Mouse (Mus musculus) heart, embryonic 15.5 days (tissue): Measurements from ENCODE around the gene Ybx3. TPM values are rescaled to one million over a fixed set of nuclear protein-coding genes. Genes with fewer than 3 reads are reported as not detected.

Source experiments
- ATAC-seq: fragments of 200-750 bp; cut with Nextera tagmentation; replicated peaks from 2 replicates; pipeline ENCODE4 v1.8.0; 2017; ENCODE audit warnings: low read depth, moderate TSS enrichment; ENCODE audit not compliant: insufficient number of reproducible peaks, insufficient read depth, low FRiP score
- H3K27ac ChIP-seq: fragments of 300-500 bp; sonication (generic); 2 replicates; pipeline ENCODE4 v1.5.1; 2015; ENCODE audit warnings: mild to moderate bottlenecking, inconsistent platforms
- H3K27me3 ChIP-seq: fragments of 300-500 bp; sonication (generic); 2 replicates; pipeline ENCODE4 v1.6.1; 2015; ENCODE audit warnings: inconsistent platforms
- H3K36me3 ChIP-seq: fragments of 300-500 bp; sonication (generic); 2 replicates; pipeline ENCODE4 v1.6.1; 2015; ENCODE audit warnings: mild to moderate bottlenecking, inconsistent platforms
- H3K4me1 ChIP-seq: fragments of 300-500 bp; sonication (generic); replicated peaks from 2 replicates; pipeline ENCODE4 v1.6.1; 2015; ENCODE audit warnings: inconsistent platforms
- H3K4me2 ChIP-seq: fragments of 300-500 bp; sonication (generic); 2 replicates; pipeline ENCODE4 v1.6.1; 2015; ENCODE audit warnings: inconsistent platforms, mild to moderate bottlenecking, moderate library complexity
- H3K4me3 ChIP-seq: fragments of 300-500 bp; sonication (generic); 2 replicates; pipeline ENCODE4 v1.5.1; 2015; ENCODE audit warnings: mild to moderate bottlenecking, inconsistent platforms
- H3K9ac ChIP-seq: fragments of 300-500 bp; sonication (generic); 2 replicates; pipeline ENCODE4 v1.6.1; 2015; ENCODE audit warnings: mild to moderate bottlenecking, inconsistent platforms
- H3K9me3 ChIP-seq: fragments of 300-500 bp; sonication (generic); replicated peaks from 2 replicates; pipeline ENCODE4 v1.6.1; 2016; ENCODE audit warnings: inconsistent platforms
- WGBS: fragments of 180-500 bp; shearing (Covaris S2); methylation state at CpG from one replicate; pipeline ENCODE4 v1.1.7; 2015; ENCODE audit warnings: mixed read lengths; 5-methylcytosine and 5-hydroxymethylcytosine counted together
- polyA plus RNA-seq: library from polyadenylated mRNA; unstranded; fragments of >200 nt; fragmentation: Nextera tagmentation; extraction: Ambion mirVana; gene quantifications from 2 replicates; pipeline ENCODE4 v1.2.1, GENCODE M21; 2015

Gene Ybx3
- polyA plus RNA-seq, 1 experiment from 2014 or later = 52.1 TPM

GRCm38 (mm10) chr6:131404260-131404659, 16.0 kb upstream of the Ybx3 start:
- H3K4me3 ChIP-seq = no peak overlapping the region
- no peak overlapping the region for H3K4me2 ChIP-seq
- H3K9ac ChIP-seq = no peak overlapping the region
- H3K4me1 ChIP-seq = no peaks in the 10 kb centered on the region
- no peak for ATAC-seq
- no peaks in the 10 kb centered on the region for H3K36me3 ChIP-seq
- no peaks in the 10 kb centered on the region for H3K27me3 ChIP-seq
- H3K9me3 ChIP-seq = no peaks in the 10 kb centered on the region
- H3K27ac ChIP-seq = no peak overlapping the region
- WGBS = 38% methylated on average over 3 of the region's 3 CpGs

- ATAC-seq = no peak
- 47% methylated on average over 2 of the region's 2 CpGs for WGBS
- H3K36me3 ChIP-seq = no peaks in the 10 kb centered on the region
- H3K4me2 ChIP-seq = no peak overlapping the region
- H3K27ac ChIP-seq = no peak overlapping the region
- H3K9ac ChIP-seq = no peak overlapping the region
- no peaks in the 10 kb centered on the region for H3K27me3 ChIP-seq
- no peaks in the 10 kb centered on the region for H3K4me1 ChIP-seq
- no peak overlapping the region for H3K4me3 ChIP-seq
- H3K9me3 ChIP-seq = no peaks in the 10 kb centered on the region
Measured at GRCm38 (mm10) chr6:131403036-131403435, 14.8 kb upstream of the Ybx3 start.

GRCm38 (mm10) chr6:131402606-131403005, 14.3 kb upstream of the Ybx3 start:
- Histone ChIP-seq H3K4me2 (no peak overlapping the region), H3K27me3 (no peaks in the 10 kb centered on the region), H3K27ac (no peak overlapping the region), H3K4me3 (no peak overlapping the region), H3K9ac (no peak overlapping the region), H3K36me3 (no peaks in the 10 kb centered on the region), H3K9me3 (no peaks in the 10 kb centered on the region), H3K4me1 (no peaks in the 10 kb centered on the region)
- no peak for ATAC-seq

GRCm38 (mm10) chr6:131401259-131401658, 13.0 kb upstream of the Ybx3 start:
- whole genome bisulfite sequencing = 79% methylated on average over 2 of the region's 2 CpGs

GRCm38 (mm10) chr6:131396650-131397049, 8.4 kb upstream of the Ybx3 start:
- Histone ChIP-seq H3K27me3 (no peaks in the 10 kb centered on the region), H3K9ac (no peak overlapping the region), H3K36me3 (no peaks in the 10 kb centered on the region), H3K27ac (no peak overlapping the region), H3K9me3 (no peaks in the 10 kb centered on the region), H3K4me2 (no peak overlapping the region), H3K4me3 (no peak overlapping the region), H3K4me1 (0 out of 2 replicates have a peak, but pooled peaks cover 4% of the 10 kb centered on the region)
- 0 out of 2 replicates have a peak, but pooled peaks have one; percentile 47 for ATAC-seq
- whole genome bisulfite sequencing = 26% methylated on average over 1 of the region's 1 CpGs

More at GRCm38 (mm10) chr6:131401259-131401658, 13.0 kb upstream of the Ybx3 start:
- Histone ChIP-seq H3K9ac (no peak overlapping the region), H3K9me3 (no peaks in the 10 kb centered on the region), H3K4me3 (no peak overlapping the region), H3K36me3 (no peaks in the 10 kb centered on the region), H3K4me2 (no peak overlapping the region), H3K27me3 (no peaks in the 10 kb centered on the region), H3K4me1 (0 out of 2 replicates have a peak, but pooled peaks cover 4% of the 10 kb centered on the region), H3K27ac (no peak overlapping the region)
- ATAC-seq = no peak

GRCm38 (mm10) chr6:131393873-131394660, 5.8 kb upstream of the Ybx3 start:
- no peak for ATAC-seq
- no peak overlapping the region for H3K9ac ChIP-seq
- peaks cover 4% of the 10 kb centered on the region; the same call in 1 of the 2 replicates for H3K4me1 ChIP-seq
- WGBS = 66% methylated on average over 4 of the region's 4 CpGs
- no peaks in the 10 kb centered on the region for H3K9me3 ChIP-seq
- no peaks in the 10 kb centered on the region for H3K27me3 ChIP-seq
- H3K27ac ChIP-seq = no peak overlapping the region
- H3K4me2 ChIP-seq = no peak overlapping the region
- H3K36me3 ChIP-seq = no peaks in the 10 kb centered on the region
- H3K4me3 ChIP-seq = no peak overlapping the region

- peak overlapping the region; percentile 95 for H3K9ac ChIP-seq
- WGBS = under 1% methylated on average over 43 of the region's 43 CpGs
- peak overlapping the region; percentile 92 for H3K27ac ChIP-seq
- H3K4me2 ChIP-seq = peak overlapping the region; percentile 87
- no peaks in the 10 kb centered on the region for H3K9me3 ChIP-seq
- ATAC-seq = peak; percentile 29
- H3K4me3 ChIP-seq = peak overlapping the region; percentile 90
- H3K36me3 ChIP-seq = no peaks in the 10 kb centered on the region
- H3K4me1 ChIP-seq = peaks cover 44% of the 10 kb centered on the region
- H3K27me3 ChIP-seq = no peaks in the 10 kb centered on the region
Measured at GRCm38 (mm10) chr6:131387221-131388039, 846 bp downstream of the Ybx3 start.

GRCm38 (mm10) chr6:131386416-131387019, 1.8 kb downstream of the Ybx3 start:
- H3K9ac ChIP-seq = peak overlapping the region; percentile 95; the same call in 1 of the 2 replicates
- H3K4me3 ChIP-seq = peak overlapping the region; percentile 90
- H3K36me3 ChIP-seq = no peaks in the 10 kb centered on the region
- H3K27ac ChIP-seq = no peak overlapping the region
- ATAC-seq = no peak
- H3K4me1 ChIP-seq = peaks cover 50% of the 10 kb centered on the region
- H3K9me3 ChIP-seq = no peaks in the 10 kb centered on the region
- H3K27me3 ChIP-seq = no peaks in the 10 kb centered on the region
- peak overlapping the region; percentile 87 for H3K4me2 ChIP-seq
- 38% methylated on average over 9 of the region's 9 CpGs for WGBS

- peaks cover 50% of the 10 kb centered on the region for H3K4me1 ChIP-seq
- H3K36me3 ChIP-seq = 0 out of 2 replicates have a peak, but pooled peaks cover under 1% of the 10 kb centered on the region
- WGBS = 88% methylated on average over 1 of the region's 1 CpGs
- 0 out of 2 replicates have a peak overlapping the region, but pooled peaks have one; percentile 10 for H3K4me2 ChIP-seq
- no peak for ATAC-seq
- H3K27ac ChIP-seq = no peak overlapping the region
- H3K27me3 ChIP-seq = no peaks in the 10 kb centered on the region
- H3K4me3 ChIP-seq = no peak overlapping the region
- no peaks in the 10 kb centered on the region for H3K9me3 ChIP-seq
- H3K9ac ChIP-seq = no peak overlapping the region
Measured at GRCm38 (mm10) chr6:131385469-131385868, 2.8 kb downstream of the Ybx3 start.

- 45% methylated on average over 6 of the region's 6 CpGs for WGBS
- peaks cover 55% of the 10 kb centered on the region for H3K4me1 ChIP-seq
- H3K4me2 ChIP-seq = no peak overlapping the region
- peak overlapping the region; percentile 27; the same call in 1 of the 2 replicates for H3K27ac ChIP-seq
- H3K9ac ChIP-seq = no peak overlapping the region
- H3K4me3 ChIP-seq = no peak overlapping the region
- no peak for ATAC-seq
- peaks cover 17% of the 10 kb centered on the region; the same call in 1 of the 2 replicates for H3K36me3 ChIP-seq
- no peaks in the 10 kb centered on the region for H3K27me3 ChIP-seq
- H3K9me3 ChIP-seq = no peaks in the 10 kb centered on the region
Measured at GRCm38 (mm10) chr6:131383713-131384330, 4.5 kb downstream of the Ybx3 start.

GRCm38 (mm10) chr6:131382984-131383337, 5.3 kb downstream of the Ybx3 start:
- Histone ChIP-seq H3K4me1 (peaks cover 54% of the 10 kb centered on the region), H3K9me3 (no peaks in the 10 kb centered on the region), H3K4me3 (no peak overlapping the region), H3K27ac (0 out of 2 replicates have a peak overlapping the region, but pooled peaks have one; percentile 47), H3K9ac (no peak overlapping the region), H3K27me3 (no peaks in the 10 kb centered on the region), H3K36me3 (peaks cover 25% of the 10 kb centered on the region; the same call in 1 of the 2 replicates), H3K4me2 (no peak overlapping the region)
- ATAC-seq = no peak
- 50% methylated on average over 3 of the region's 3 CpGs for whole genome bisulfite sequencing
